Mouse (Mus musculus): ENCODE results near the gene Aire. TPM values are rescaled to one million over a fixed set of nuclear protein-coding genes. Genes with fewer than 3 reads are reported as not detected.

The Aire gene
- polyA plus RNA-seq, 1 experiment = not detected

DNA sequence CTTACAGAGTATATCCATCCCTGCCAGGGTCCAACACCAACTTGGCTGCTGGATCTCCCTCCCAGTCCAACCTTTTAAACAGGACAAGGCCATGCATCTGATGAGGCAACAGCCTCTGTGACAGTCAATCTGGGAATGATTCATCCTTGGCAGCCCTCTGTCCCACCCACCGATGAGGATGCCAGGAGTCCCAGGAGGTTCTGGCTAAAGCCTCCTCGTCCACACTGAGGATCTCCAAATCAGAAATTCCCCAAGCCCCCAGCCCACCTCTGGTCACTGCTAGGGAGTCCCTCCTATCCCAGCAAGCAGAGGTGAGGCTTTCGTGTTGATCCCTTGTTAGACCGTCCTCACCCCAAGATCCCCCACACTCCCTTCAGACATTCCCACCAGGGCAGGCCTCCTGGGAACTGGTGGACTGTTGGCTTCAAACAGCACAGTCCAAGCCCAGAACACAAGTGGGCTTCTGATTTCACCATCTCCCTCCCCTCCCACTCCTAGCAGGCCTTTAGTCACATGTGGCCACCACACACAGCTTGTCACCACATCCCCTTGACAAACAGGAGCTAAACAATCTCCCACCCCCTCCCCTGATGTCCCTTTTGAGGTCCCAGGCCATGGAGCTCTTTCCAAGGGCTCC, 36.7 kb upstream of the Aire start:
- Histone ChIP-seq H3K9me3 (peaks cover 18% of the 10 kb centered on the region), H3K4me1 (peaks cover 13% of the 10 kb centered on the region), H3K27me3 (replicated peaks) (peaks cover 89% of the 10 kb centered on the region), H3K4me3 (replicated peaks) (no peak overlapping the region), H3K36me3 (replicated peaks; ENCODE audit: low read length) (no peaks in the 10 kb centered on the region)
- TF ChIP-seq FLI1 (IDR thresholded peaks at IDR 0.05; ENCODE audit: low read length) (no peak), GATA1 (IDR thresholded peaks at IDR 0.05; ENCODE audit: borderline replicate concordance, low read length) (no peak)

DNA sequence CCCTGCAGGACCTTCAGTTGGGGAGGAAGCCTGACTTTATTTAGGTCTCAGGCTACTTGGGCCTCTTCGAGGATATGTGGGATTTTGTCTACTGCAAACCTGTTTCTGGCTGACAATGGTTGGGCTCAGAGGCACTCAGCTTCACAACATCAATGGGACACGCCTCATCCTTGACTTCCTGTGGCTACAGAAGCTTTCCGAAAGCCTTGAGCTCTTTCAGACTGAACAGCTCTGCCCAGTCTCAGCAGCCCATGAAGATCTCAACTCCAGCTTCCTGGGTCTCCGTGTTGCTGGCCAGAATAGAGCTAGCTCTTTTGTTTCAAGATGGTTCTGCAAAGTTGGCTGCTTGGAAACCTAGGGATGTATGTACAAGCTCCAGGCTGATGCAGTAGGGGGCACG, 34.9 kb upstream of the Aire start:
- Histone ChIP-seq H3K9me3 (peaks cover 18% of the 10 kb centered on the region), H3K4me1 (peaks cover 28% of the 10 kb centered on the region), H3K36me3 (replicated peaks; ENCODE audit: low read length) (no peaks in the 10 kb centered on the region), H3K27me3 (replicated peaks) (peaks cover 90% of the 10 kb centered on the region), H3K4me3 (replicated peaks) (no peak overlapping the region)
- TF ChIP-seq GATA1 (IDR thresholded peaks at IDR 0.05; ENCODE audit: borderline replicate concordance, low read length) (no peak), FLI1 (IDR thresholded peaks at IDR 0.05; ENCODE audit: low read length) (no peak)

DNA sequence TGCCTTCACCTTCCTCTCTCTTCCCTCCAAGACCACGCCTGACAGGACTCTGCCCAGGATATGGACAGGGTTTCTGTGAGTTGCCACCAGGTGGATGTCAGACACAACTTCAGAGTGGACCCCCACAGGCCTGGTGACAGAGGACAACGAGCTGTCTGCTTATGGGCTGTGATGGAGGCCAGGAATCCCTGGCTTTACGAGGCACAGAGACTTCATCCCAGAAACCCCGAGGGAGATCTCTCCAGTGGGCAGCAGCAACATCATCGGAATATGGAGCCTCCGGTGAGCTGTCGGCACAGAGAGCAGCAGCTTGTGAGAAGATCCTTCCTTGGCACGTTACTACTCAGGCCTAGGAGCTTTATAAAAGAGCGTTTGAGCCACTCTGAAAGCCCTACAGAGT, 34.5 kb upstream of the Aire start:
- Histone ChIP-seq H3K4me3 (replicated peaks) (no peak overlapping the region), H3K36me3 (replicated peaks; ENCODE audit: low read length) (no peaks in the 10 kb centered on the region), H3K9me3 (peaks cover 18% of the 10 kb centered on the region), H3K4me1 (peaks cover 28% of the 10 kb centered on the region), H3K27me3 (replicated peaks) (peaks cover 90% of the 10 kb centered on the region)
- no peak for TF ChIP-seq FLI1 (IDR thresholded peaks at IDR 0.05; ENCODE audit: low read length)
- no peak for TF ChIP-seq GATA1 (IDR thresholded peaks at IDR 0.05; ENCODE audit: borderline replicate concordance, low read length)

DNA sequence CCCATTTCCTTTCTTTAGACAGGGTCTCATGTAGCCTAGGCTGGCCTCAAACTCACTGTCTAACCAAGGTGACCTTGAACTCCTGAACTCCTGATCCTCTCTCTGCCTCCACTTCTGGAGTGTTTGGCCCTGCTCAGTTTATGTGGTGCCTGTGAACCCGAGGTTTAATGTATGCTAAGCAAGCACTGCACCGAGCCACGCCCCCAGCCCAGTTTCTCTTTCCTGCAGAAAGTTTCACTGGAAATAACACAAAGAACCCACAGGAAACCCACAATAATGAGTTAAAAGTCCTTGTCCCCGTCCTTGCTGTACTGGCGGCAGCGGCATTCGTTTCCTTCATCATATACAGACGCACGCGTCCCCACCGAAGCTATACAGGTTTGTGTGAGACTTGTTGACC, 31.6 kb upstream of the Aire start:
- H3K27me3 ChIP-seq (replicated peaks) = peaks cover 94% of the 10 kb centered on the region
- peaks cover 18% of the 10 kb centered on the region for H3K9me3 ChIP-seq
- H3K4me1 ChIP-seq = peaks cover 30% of the 10 kb centered on the region
- TF ChIP-seq GATA1 (IDR thresholded peaks at IDR 0.05; ENCODE audit: borderline replicate concordance, low read length) (no peak), FLI1 (IDR thresholded peaks at IDR 0.05; ENCODE audit: low read length) (no peak)
- peak overlapping the region; percentile 79 for H3K4me3 ChIP-seq (replicated peaks)
- H3K36me3 ChIP-seq (replicated peaks; ENCODE audit: low read length) = no peaks in the 10 kb centered on the region

DNA sequence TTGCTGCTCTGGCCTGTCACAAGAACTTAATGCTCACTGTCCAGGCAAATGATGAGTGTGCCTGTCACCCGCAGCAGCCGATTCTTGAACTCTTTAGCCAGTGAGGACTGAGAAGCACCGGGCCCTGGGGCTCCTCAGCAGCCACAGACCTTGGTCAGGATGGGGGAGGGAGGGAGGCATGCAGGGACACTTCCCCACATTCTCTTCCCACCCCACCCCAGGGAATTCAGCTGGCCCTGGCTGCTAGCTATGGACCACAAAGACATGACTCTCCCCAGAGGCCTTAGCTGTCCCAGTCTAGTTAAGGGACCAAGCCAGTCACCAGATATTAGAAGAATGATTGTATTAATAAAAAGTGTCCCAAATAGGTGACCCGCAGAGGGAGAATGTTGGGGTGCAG, 30.7 kb upstream of the Aire start:
- H3K36me3 ChIP-seq (replicated peaks; ENCODE audit: low read length) = no peaks in the 10 kb centered on the region
- H3K4me3 ChIP-seq (replicated peaks) = no peak overlapping the region

DNA sequence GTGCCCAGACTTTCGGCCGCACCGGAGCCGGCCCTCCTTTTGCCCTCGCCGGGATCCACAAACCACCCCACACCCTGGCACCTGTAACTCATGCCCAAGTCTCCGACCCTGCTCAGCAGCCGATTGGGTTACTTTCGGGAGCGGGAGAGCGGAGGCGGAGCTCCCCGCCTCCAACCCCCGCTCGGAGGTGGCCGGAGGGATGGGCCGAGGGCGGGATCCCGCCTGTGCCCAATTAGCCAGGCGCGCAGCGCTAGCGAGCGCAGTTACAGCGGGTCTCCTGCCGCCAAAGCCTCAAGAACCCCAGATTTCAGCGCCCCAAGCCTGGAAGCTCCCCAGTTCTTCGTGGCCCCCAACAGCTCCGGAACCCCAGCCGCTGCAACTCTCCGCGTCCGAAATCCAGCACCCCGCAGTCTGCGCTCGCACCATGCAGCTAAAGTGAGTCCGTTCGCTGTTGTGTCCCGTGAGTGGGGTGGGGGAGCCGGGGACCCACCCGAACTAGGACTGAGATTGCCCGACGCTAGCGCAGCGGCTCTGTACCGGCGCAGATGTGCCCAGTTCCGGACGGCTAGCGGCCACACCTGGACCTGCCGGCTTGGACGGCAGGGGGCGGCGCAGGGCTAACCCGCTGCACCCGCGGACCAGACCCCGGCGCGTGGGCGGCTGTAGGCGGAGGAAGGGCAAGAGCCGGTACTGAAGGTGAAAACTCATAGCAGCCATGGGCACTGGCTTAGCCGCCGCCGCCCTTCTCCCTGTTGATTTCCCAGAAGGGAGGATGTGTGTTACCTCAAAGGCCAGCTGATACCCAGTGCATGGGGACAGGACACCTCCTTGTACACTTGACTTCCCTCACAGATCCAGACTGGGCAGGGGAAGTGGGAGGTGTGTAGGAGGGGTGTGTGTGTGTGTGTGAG, 25.9 kb upstream of the Aire start, which contains the start of gene Icosl:
Icosl (plus strand) TSS at position 202 of the 911 bp plus-strand sequence.
- Histone ChIP-seq H3K36me3 (replicated peaks; ENCODE audit: low read length) (no peaks in the 10 kb centered on the region), H3K4me3 (replicated peaks) (peak within 1 kb of the TSS; percentile 91), H3K27me3 (replicated peaks) (peaks cover 79% of the 10 kb centered on the region), H3K4me1 (peaks cover 31% of the 10 kb centered on the region), H3K9me3 (no peaks in the 10 kb centered on the region)
- TF ChIP-seq FLI1 (IDR thresholded peaks at IDR 0.05; ENCODE audit: low read length) (no peak), GATA1 (IDR thresholded peaks at IDR 0.05; ENCODE audit: borderline replicate concordance, low read length) (no peak)

More for the DNA sequence above, 30.7 kb upstream of the Aire start:
- no peak for TF ChIP-seq FLI1 (IDR thresholded peaks at IDR 0.05; ENCODE audit: low read length)
- no peak for TF ChIP-seq GATA1 (IDR thresholded peaks at IDR 0.05; ENCODE audit: borderline replicate concordance, low read length)
- Histone ChIP-seq H3K4me1 (peaks cover 38% of the 10 kb centered on the region), H3K9me3 (peaks cover 18% of the 10 kb centered on the region), H3K27me3 (replicated peaks) (peaks cover 94% of the 10 kb centered on the region)

DNA sequence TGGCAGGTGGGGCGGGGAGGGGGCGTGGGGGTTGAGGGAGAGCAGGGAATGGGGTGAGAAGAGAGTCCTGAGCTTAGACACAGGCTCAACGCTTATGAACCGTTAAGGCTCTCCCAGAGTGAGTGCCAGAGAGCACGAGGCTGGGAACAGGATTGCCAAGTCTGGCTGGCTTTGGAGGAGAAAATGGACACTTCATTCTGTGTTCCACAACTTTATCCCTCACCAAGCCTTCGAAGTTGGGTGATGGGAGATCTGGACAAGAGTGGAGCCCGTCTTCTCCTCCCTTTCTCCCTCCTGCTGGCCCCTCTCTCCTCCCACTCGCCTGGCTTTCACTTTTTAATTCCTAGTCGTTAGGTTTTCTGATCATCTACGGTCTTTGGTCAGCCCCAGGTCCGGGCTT, 25.1 kb upstream of the Aire start:
- H3K9me3 ChIP-seq = no peaks in the 10 kb centered on the region
- peaks cover 23% of the 10 kb centered on the region for H3K4me1 ChIP-seq
- TF ChIP-seq FLI1 (IDR thresholded peaks at IDR 0.05; ENCODE audit: low read length) (no peak), GATA1 (IDR thresholded peaks at IDR 0.05; ENCODE audit: borderline replicate concordance, low read length) (no peak)
- H3K4me3 ChIP-seq (replicated peaks) = peak overlapping the region; percentile 91
- H3K36me3 ChIP-seq (replicated peaks; ENCODE audit: low read length) = no peaks in the 10 kb centered on the region
- H3K27me3 ChIP-seq (replicated peaks) = peaks cover 79% of the 10 kb centered on the region

DNA sequence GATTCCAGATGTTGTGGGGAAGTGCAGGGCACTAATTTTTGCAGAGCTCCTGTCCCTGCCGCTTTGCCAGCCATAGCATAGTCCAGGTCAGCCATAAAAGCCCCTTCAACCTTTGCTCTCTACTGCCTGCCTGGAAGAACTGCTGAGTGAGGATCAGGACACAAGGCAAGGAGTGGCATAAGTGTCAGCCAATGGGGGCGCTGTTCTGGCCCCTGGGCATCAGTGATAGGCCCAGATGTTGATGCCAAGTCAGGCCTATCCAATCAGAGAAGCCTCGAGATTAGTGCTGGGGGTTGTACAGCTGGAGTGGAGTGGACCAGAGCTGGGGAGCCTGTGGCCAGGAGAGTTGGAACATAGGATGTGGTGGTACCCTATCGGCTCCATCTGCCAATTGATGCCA, 23.8 kb upstream of the Aire start:
- TF ChIP-seq GATA1 (IDR thresholded peaks at IDR 0.05; ENCODE audit: borderline replicate concordance, low read length) (no peak), FLI1 (IDR thresholded peaks at IDR 0.05; ENCODE audit: low read length) (no peak)
- H3K27me3 ChIP-seq (replicated peaks) = peaks cover 79% of the 10 kb centered on the region
- H3K4me3 ChIP-seq (replicated peaks) = no peak overlapping the region
- peaks cover 22% of the 10 kb centered on the region for H3K4me1 ChIP-seq
- H3K36me3 ChIP-seq (replicated peaks; ENCODE audit: low read length) = no peaks in the 10 kb centered on the region
- H3K9me3 ChIP-seq = no peaks in the 10 kb centered on the region

DNA sequence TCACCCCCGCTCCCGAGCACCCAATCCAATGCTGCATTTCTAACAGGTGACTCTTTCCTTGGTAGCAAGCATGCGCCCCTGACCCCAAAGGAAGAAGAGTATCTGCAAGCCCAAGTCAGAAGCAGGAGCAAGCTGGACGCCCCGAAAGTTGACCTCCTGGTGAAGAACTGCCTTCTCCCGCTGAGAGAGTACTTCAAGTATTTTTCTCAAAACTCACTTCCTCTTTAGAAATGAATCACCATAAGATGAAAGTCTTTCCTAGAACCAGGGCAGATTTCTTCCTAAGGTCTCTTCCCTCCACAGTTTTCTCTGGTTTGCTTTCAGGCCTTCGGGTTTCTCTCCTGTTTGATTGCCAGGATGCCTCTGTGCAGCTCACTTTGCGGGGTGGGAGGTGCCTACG, 19.7 kb upstream of the Aire start:
- Histone ChIP-seq H3K36me3 (replicated peaks; ENCODE audit: low read length) (no peaks in the 10 kb centered on the region), H3K4me1 (peaks cover 5% of the 10 kb centered on the region), H3K9me3 (peaks cover 2% of the 10 kb centered on the region; the same call in 1 of the 2 replicates), H3K4me3 (replicated peaks) (no peak overlapping the region), H3K27me3 (replicated peaks) (peaks cover 64% of the 10 kb centered on the region)
- TF ChIP-seq GATA1 (IDR thresholded peaks at IDR 0.05; ENCODE audit: borderline replicate concordance, low read length) (no peak), FLI1 (IDR thresholded peaks at IDR 0.05; ENCODE audit: low read length) (no peak)

DNA sequence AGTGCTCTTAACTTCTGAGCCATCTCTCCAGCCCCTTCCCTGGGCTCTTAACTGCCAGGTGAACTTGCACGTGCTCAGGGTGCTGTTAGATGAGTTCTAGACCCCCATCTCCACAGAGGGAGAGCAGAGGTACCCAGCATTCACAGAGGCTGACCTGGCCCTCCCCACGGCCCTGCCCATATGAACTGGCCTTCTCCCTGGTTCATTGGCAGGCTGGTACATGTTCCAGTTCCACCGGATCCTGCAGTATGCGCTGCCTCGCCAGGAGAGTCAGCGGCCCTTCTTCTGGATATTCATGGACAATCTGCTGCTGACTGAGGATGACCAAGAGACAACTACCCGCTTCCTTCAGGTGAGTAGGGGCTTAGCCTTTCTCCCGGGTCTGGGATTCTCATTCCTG, 13.6 kb upstream of the Aire start:
- Histone ChIP-seq H3K9me3 (peaks cover 2% of the 10 kb centered on the region; the same call in 1 of the 2 replicates), H3K36me3 (replicated peaks; ENCODE audit: low read length) (no peaks in the 10 kb centered on the region)
- no peak for TF ChIP-seq GATA1 (IDR thresholded peaks at IDR 0.05; ENCODE audit: borderline replicate concordance, low read length)
- TF ChIP-seq FLI1 (IDR thresholded peaks at IDR 0.05; ENCODE audit: low read length) = no peak

More for the DNA sequence above, 13.6 kb upstream of the Aire start:
- Histone ChIP-seq H3K4me1 (peaks cover 12% of the 10 kb centered on the region; the same call in 1 of the 2 replicates), H3K4me3 (replicated peaks) (no peak overlapping the region), H3K27me3 (replicated peaks) (peaks cover 72% of the 10 kb centered on the region)

All from megakaryocyte, embryonic 14.5 days (primary cell).